Mouse (Mus musculus): Measurements from ENCODE around the gene Ago4.

- no peak for TF ChIP-seq POLR2A (IDR thresholded peaks at IDR 0.05; ENCODE audit: low read depth, low read length)
- TF ChIP-seq CTCF (IDR thresholded peaks at IDR 0.05; ENCODE audit: extremely low read depth, insufficient read depth, insufficient read length, insufficient replicate concordance) = no peak
Measured at GRCm38 (mm10) chr4:126455441-126455840, 77.8 kb downstream of the Ago4 start.
